Mouse (Mus musculus): Measurements from ENCODE around the gene Fbxw7. TPM values are rescaled to one million over a fixed set of nuclear protein-coding genes. Genes with fewer than 3 reads are reported as not detected.

The Fbxw7 gene
- polyA plus RNA-seq, 1 experiment = 6.8 TPM

DNA sequence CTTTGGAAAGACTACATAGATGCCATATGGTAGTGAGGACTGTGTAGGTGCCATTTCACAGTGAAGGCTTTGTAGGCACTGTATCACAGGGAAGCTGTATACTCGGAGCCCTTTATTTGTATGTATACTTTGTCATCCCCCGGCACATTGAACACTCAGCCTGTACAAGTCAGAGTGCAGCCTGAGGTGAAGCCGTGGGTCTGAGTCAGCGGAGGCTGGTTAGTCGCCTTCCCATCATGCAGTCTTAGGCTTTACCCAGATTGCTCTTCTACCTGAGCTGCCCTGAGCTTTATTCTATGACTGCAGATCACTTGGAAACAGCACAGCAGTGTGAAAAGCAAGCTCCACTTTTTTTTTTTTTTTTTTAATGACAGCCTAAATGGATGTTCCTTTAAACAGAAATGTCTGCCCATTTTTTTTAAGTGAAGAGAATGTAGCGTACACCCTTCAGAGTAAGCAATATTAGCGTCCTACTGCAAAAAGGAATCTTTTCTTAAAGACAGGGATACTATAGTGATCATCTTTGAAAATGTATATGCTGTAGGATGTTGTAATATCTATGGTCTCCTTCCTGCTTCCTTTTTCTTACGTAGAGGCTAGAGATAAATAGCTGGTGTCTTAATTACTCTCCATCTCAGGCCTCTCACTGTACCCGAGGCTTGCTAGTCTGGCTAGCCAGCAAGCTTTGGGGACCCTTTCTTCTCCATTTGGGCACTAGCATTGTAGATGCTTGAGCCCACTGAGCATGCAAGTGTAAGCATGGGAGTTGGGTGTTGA lies 103.0 kb downstream of the Fbxw7 start:
- no peak for TF ChIP-seq POLR2A (IDR thresholded peaks at IDR 0.05; ENCODE audit: insufficient read length, low read depth)
- TF ChIP-seq MYOD1 (IDR thresholded peaks at IDR 0.05; ENCODE audit: control insufficient read depth in 1 of 3, insufficient read length in 2 of 3, low read depth in 2 of 3) = no peak
- TF ChIP-seq SRF (IDR thresholded peaks at IDR 0.05; ENCODE audit: control insufficient read depth, insufficient read length, low read depth) = no peak
- no peak for TF ChIP-seq POLR2AphosphoS2 (IDR thresholded peaks at IDR 0.05; ENCODE audit: insufficient read length, low read depth)
- no peak for TF ChIP-seq USF1 (IDR thresholded peaks at IDR 0.05; ENCODE audit: low read depth)
- TF ChIP-seq E2F4 (IDR thresholded peaks at IDR 0.05; ENCODE audit: insufficient read depth) = no peak
- TF ChIP-seq TCF12 (IDR thresholded peaks at IDR 0.05; ENCODE audit: insufficient read depth, poor library complexity, severe bottlenecking) = no peak
- no peak for TF ChIP-seq TCF3 (IDR thresholded peaks at IDR 0.05; ENCODE audit: insufficient read length, low read depth)
- TF ChIP-seq CEBPB (IDR thresholded peaks at IDR 0.05; ENCODE audit: insufficient read depth, poor library complexity, severe bottlenecking) = no peak
- TF ChIP-seq MAX (IDR thresholded peaks at IDR 0.05; ENCODE audit: low read depth) = no peak
- TF ChIP-seq REST (IDR thresholded peaks at IDR 0.05; ENCODE audit: insufficient read depth, insufficient read length) = no peak
- no peak for TF ChIP-seq MYOG (IDR thresholded peaks at IDR 0.05; ENCODE audit: control insufficient read depth in 1 of 3, insufficient read depth in 1 of 3, insufficient read length in 2 of 3, low read depth in 2 of 3)
- H3K4me3 ChIP-seq = no peak overlapping the region
- H3K36me3 ChIP-seq (ENCODE audit: control insufficient read depth, insufficient read depth) = no peaks in the 10 kb centered on the region

DNA sequence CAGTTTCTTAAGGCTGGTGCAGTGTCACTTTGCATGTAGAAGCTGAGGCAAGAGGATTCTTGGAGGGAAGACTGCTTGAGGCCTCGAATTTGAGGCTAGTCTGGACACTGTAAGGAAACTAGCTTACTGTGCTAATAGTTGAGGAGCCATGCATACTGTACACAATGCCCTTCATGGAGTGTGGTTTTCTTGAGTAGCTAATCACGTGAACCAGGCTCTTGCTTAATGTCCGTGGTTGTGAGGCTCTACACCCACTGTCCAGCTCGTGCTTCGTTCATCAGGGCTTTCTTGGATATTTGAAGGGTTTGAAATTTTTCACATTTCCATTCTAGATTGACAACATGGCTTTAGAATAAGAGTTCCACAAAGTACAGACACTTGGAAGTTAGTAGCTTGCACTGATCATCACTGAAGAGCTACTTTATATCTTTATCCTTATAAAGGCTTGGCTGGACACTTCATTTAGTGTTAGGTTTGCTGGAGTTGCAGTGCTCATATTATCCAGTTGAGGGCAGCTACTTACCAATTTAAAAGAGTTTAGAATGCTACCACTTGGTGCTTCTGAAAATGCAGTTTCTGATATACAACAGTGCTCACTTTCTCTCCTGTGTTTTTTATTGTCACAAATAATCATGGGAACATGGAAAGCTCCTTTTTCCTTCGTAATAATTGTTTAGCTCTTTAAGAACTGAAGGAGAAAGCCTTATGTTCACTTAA lies 106.8 kb downstream of the Fbxw7 start:
- Histone ChIP-seq H3K27me3 (ENCODE audit: control insufficient read depth, insufficient read depth, insufficient read length) (no peaks in the 10 kb centered on the region), H3K4me2 (ENCODE audit: low read depth) (no peak overlapping the region), H3K4me3 (no peak overlapping the region), H3ac (ENCODE audit: control insufficient read depth, insufficient read length) (no peak overlapping the region), H3K79me2 (ENCODE audit: control insufficient read depth, insufficient read depth) (no peaks in the 10 kb centered on the region), H3K36me3 (ENCODE audit: control insufficient read depth, insufficient read depth) (no peaks in the 10 kb centered on the region)
- no peak for TF ChIP-seq TCF12 (IDR thresholded peaks at IDR 0.05; ENCODE audit: insufficient read depth, poor library complexity, severe bottlenecking)
- no peak for TF ChIP-seq MYOD1 (IDR thresholded peaks at IDR 0.05; ENCODE audit: control insufficient read depth in 1 of 3, insufficient read length in 2 of 3, low read depth in 2 of 3)
- TF ChIP-seq TCF3 (IDR thresholded peaks at IDR 0.05; ENCODE audit: insufficient read length, low read depth) = no peak
- no peak for TF ChIP-seq SRF (IDR thresholded peaks at IDR 0.05; ENCODE audit: control insufficient read depth, insufficient read length, low read depth)
- TF ChIP-seq CEBPB (IDR thresholded peaks at IDR 0.05; ENCODE audit: insufficient read depth, poor library complexity, severe bottlenecking) = no peak
- no peak for TF ChIP-seq POLR2A (IDR thresholded peaks at IDR 0.05; ENCODE audit: insufficient read length, low read depth)
- no peak for TF ChIP-seq USF1 (IDR thresholded peaks at IDR 0.05; ENCODE audit: low read depth)
- no peak for TF ChIP-seq REST (IDR thresholded peaks at IDR 0.05; ENCODE audit: insufficient read depth, insufficient read length)
- no peak for TF ChIP-seq MAX (IDR thresholded peaks at IDR 0.05; ENCODE audit: low read depth)
- TF ChIP-seq POLR2AphosphoS2 (IDR thresholded peaks at IDR 0.05; ENCODE audit: insufficient read length, low read depth) = no peak
- TF ChIP-seq E2F4 (IDR thresholded peaks at IDR 0.05; ENCODE audit: insufficient read depth) = no peak
- TF ChIP-seq MYOG (IDR thresholded peaks at IDR 0.05; ENCODE audit: control insufficient read depth in 1 of 3, insufficient read depth in 1 of 3, insufficient read length in 2 of 3, low read depth in 2 of 3) = no peak

More for the DNA sequence above, 103.0 kb downstream of the Fbxw7 start:
- H3ac ChIP-seq (ENCODE audit: control insufficient read depth, insufficient read length) = no peak overlapping the region
- H3K4me2 ChIP-seq (ENCODE audit: low read depth) = no peak overlapping the region
- H3K79me2 ChIP-seq (ENCODE audit: control insufficient read depth, insufficient read depth) = peaks cover 5% of the 10 kb centered on the region
- no peaks in the 10 kb centered on the region for H3K27me3 ChIP-seq (ENCODE audit: control insufficient read depth, insufficient read depth, insufficient read length)

DNA sequence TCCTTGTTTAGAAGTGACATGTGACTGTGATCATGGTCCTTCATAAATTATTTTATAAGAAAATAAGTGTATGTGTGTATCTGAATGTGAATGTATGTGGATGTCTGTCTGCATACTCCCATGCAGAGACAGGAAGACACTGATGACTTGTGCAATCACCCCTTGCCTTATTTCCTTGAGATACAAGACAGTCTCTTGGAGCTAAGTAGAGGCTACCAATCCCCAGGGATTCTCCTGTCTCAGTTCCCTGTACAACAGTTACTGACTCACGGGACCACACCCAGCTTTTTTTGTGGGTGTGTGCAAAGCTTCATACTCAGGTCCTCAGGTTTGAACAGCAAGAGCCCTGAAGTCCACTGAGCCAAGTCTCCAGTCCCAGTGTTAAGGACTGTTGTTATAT lies 108.2 kb downstream of the Fbxw7 start:
- H3K4me3 ChIP-seq = no peak overlapping the region
- no peak overlapping the region for H3ac ChIP-seq (ENCODE audit: control insufficient read depth, insufficient read length)
- no peak overlapping the region for H3K4me2 ChIP-seq (ENCODE audit: low read depth)
- H3K79me2 ChIP-seq (ENCODE audit: control insufficient read depth, insufficient read depth) = peaks cover 2% of the 10 kb centered on the region
- no peaks in the 10 kb centered on the region for H3K36me3 ChIP-seq (ENCODE audit: control insufficient read depth, insufficient read depth)
- TF ChIP-seq USF1 (IDR thresholded peaks at IDR 0.05; ENCODE audit: low read depth) (no peak), CEBPB (IDR thresholded peaks at IDR 0.05; ENCODE audit: insufficient read depth, poor library complexity, severe bottlenecking) (0 out of 2 replicates have a peak, but pooled peaks have one; percentile 11), TCF12 (IDR thresholded peaks at IDR 0.05; ENCODE audit: insufficient read depth, poor library complexity, severe bottlenecking) (no peak), TCF3 (IDR thresholded peaks at IDR 0.05; ENCODE audit: insufficient read length, low read depth) (no peak)
- no peaks in the 10 kb centered on the region for H3K27me3 ChIP-seq (ENCODE audit: control insufficient read depth, insufficient read depth, insufficient read length)

DNA sequence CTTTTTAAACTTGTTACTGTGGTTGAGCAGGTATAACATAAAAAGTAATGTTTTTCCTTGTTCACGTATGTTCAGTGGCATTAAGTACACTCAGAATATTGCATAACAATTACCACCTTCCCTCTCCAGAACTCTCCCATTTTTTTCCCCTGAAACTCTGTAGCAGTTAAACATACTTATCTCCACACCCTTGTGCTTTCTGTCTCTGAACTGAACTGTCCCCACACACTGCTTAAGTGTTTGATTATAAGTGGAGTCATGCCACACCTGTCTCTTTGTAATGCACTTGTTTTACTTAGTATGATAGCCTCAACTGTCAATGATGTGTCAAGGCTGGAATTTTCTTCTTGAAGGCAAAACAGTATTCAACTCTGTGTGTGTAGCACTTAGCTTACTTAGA lies 108.6 kb downstream of the Fbxw7 start:
- Histone ChIP-seq H3ac (ENCODE audit: control insufficient read depth, insufficient read length) (no peak overlapping the region), H3K4me2 (ENCODE audit: low read depth) (no peak overlapping the region), H3K36me3 (ENCODE audit: control insufficient read depth, insufficient read depth) (no peaks in the 10 kb centered on the region), H3K4me3 (no peak overlapping the region), H3K79me2 (ENCODE audit: control insufficient read depth, insufficient read depth) (peaks cover 6% of the 10 kb centered on the region), H3K27me3 (ENCODE audit: control insufficient read depth, insufficient read depth, insufficient read length) (no peaks in the 10 kb centered on the region)
- no peak for TF ChIP-seq USF1 (IDR thresholded peaks at IDR 0.05; ENCODE audit: low read depth)
- no peak for TF ChIP-seq MAX (IDR thresholded peaks at IDR 0.05; ENCODE audit: low read depth)
- no peak for TF ChIP-seq TCF12 (IDR thresholded peaks at IDR 0.05; ENCODE audit: insufficient read depth, poor library complexity, severe bottlenecking)
- TF ChIP-seq CEBPB (IDR thresholded peaks at IDR 0.05; ENCODE audit: insufficient read depth, poor library complexity, severe bottlenecking) = no peak
- TF ChIP-seq TCF3 (IDR thresholded peaks at IDR 0.05; ENCODE audit: insufficient read length, low read depth) = no peak
- no peak for TF ChIP-seq REST (IDR thresholded peaks at IDR 0.05; ENCODE audit: insufficient read depth, insufficient read length)
